ENCODE assay signal across 8 mouse cellular contexts in the genomic region with DNA sequence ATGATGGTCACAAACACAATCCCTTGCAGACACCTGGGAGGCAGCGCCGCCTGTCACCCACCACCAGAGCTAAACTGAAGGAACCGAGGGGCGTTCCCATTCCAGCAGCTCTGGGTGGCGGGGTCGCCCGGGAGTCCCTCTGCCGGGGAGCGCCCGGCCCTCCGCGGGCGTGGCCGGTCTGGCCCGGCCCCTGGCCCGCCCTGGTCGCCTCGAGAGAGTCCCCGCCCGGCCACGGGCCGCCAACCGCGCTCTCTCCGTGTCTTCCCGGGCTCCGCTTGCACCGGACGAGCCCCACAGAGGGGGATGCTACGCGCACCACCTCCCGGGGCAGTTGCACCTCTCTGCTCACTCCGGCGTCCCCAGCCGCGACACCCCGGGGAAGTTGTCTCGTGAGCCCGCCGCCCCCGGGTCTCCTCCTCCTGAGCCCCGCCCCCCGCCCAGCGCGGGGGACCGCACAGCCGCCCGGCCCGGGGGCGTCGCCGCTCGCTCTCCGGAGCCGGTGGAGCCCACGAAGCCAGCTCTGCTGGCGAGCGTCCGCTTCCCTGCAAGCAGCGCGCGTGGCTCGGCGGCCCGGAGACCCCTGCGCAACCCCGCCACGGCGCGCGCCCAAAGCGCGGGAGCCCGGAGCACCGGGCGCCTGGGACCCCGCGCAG. TPM values are rescaled to one million over a fixed set of nuclear protein-coding genes. Genes with fewer than 3 reads are reported as not detected.
A peak's percentile ranks its signal among the peaks of the same experiment; 100 is the strongest.
DNase-seq lines count a peak whose midpoint lies in the region; ATAC-seq and TF ChIP-seq lines count a peak whose summit lies in the region.

TSS of gene Gas7 (plus strand) at position 564 of the 653 bp plus-strand sequence.

- WGBS in forebrain, embryonic 11.5 days, result under 1% methylated on average over 74 of the region's 78 CpGs
- WGBS in lung, embryonic 15.5 days, result 1% methylated on average over 60 of the region's 78 CpGs

- H3K36me3 ChIP-seq in E14TG2a.4 (ENCODE audit: insufficient read depth, low read length), result no peaks in the 10 kb centered on the region
- no peaks in the 10 kb centered on the region for H3K36me3 ChIP-seq in forebrain, embryonic 11.5 days (ENCODE audit: control insufficient read depth, insufficient read depth, low read length)
- no peaks in the 10 kb centered on the region for H3K36me3 ChIP-seq in lung, embryonic 15.5 days

- no peaks in the 10 kb centered on the region for H3K9me3 ChIP-seq in E14TG2a.4 (ENCODE audit: low read length)
- no peaks in the 10 kb centered on the region for H3K9me3 ChIP-seq in forebrain, embryonic 11.5 days (ENCODE audit: control insufficient read depth, low read length)
- no peaks in the 10 kb centered on the region for H3K9me3 ChIP-seq in lung, embryonic 15.5 days

- intact Hi-C loops in heart, postnatal 25 days (cut with DNase I), result loop anchor here (5.0 kb wide), 1 partner anchor 192 kb away; no protein-coding TSS in a partner anchor

- peak; percentile 75 for DNase-seq in adrenal gland, postnatal 10 days
- peak; percentile 73 for DNase-seq in forebrain, embryonic 11.5 days (ENCODE audit: low spot score)
- peak; percentile 31 for DNase-seq in heart, postnatal 25 days (ENCODE audit: low spot score)
- no peak for DNase-seq in layer of hippocampus, adult 8-10 months (ENCODE audit: low spot score in 2 of 2)
- peak; percentile 45 for DNase-seq in ovary, adult 18-20 months (ENCODE audit: low spot score)

- no peak for TF ChIP-seq CTCF in E14TG2a.4 (conservative IDR thresholded peaks at IDR 0.05; ENCODE audit: low read length)

- peak within 1 kb of the TSS; percentile 86 for H3K4me3 ChIP-seq in E14TG2a.4 (replicated peaks; ENCODE audit: low read length)
- H3K4me3 ChIP-seq in forebrain, embryonic 11.5 days (ENCODE audit: low read depth, low read length), result peak within 1 kb of the TSS; percentile 67
- H3K4me3 ChIP-seq in lung, embryonic 15.5 days, result peak within 1 kb of the TSS; percentile 79

- H3K27me3 ChIP-seq in E14TG2a.4 (ENCODE audit: insufficient read depth, low read length), result peaks cover 79% of the 10 kb centered on the region
- H3K27me3 ChIP-seq in forebrain, embryonic 11.5 days (ENCODE audit: control insufficient read depth, insufficient read depth, low read length), result peaks cover 25% of the 10 kb centered on the region
- H3K27me3 ChIP-seq in lung, embryonic 15.5 days, result peaks cover 17% of the 10 kb centered on the region

- H3K4me1 ChIP-seq in E14TG2a.4 (replicated peaks; ENCODE audit: low read depth, low read length), result peaks cover 21% of the 10 kb centered on the region
- peaks cover 9% of the 10 kb centered on the region; the same call in 1 of the 2 replicates for H3K4me1 ChIP-seq in forebrain, embryonic 11.5 days (replicated peaks; ENCODE audit: control insufficient read depth, insufficient read depth, low read length)
- H3K4me1 ChIP-seq in lung, embryonic 15.5 days, result peaks cover 29% of the 10 kb centered on the region

- no peak within 1 kb of the TSS for H3K27ac ChIP-seq in forebrain, embryonic 11.5 days (ENCODE audit: low read depth, low read length)
- H3K27ac ChIP-seq in lung, embryonic 15.5 days, result peak within 1 kb of the TSS; percentile 53

- peak; percentile 88 for ATAC-seq in forebrain, embryonic 11.5 days (replicated peaks; ENCODE audit: low FRiP score)
- peak; percentile 92 for ATAC-seq in lung, embryonic 15.5 days (ENCODE audit: borderline replicate concordance, extremely low read depth, low FRiP score, low TSS enrichment)
- no peak for ATAC-seq in erythroid progenitor cell, adult 5-6 weeks (replicated peaks; ENCODE audit: low FRiP score, poor library complexity, severe bottlenecking)

- peak within 1 kb of the TSS; percentile 97 for H3K4me2 ChIP-seq in forebrain, embryonic 11.5 days (ENCODE audit: low read depth, low read length, severe bottlenecking)
- H3K4me2 ChIP-seq in lung, embryonic 15.5 days, result peak within 1 kb of the TSS; percentile 99

- H3K9ac ChIP-seq in forebrain, embryonic 11.5 days (ENCODE audit: low read length), result peak within 1 kb of the TSS; percentile 65
- peak within 1 kb of the TSS; percentile 62 for H3K9ac ChIP-seq in lung, embryonic 15.5 days

RNA-seq across cellular contexts. Expression of gene Gas7, which starts in this region (rescaled TPM):
- total RNA-seq in adrenal gland, postnatal 10 days (2021), result 10 to 100 TPM; 22.5 to 25.8 TPM
- polyA plus RNA-seq in forebrain, embryonic 11.5 days (2014; fragmentation: Nextera tagmentation; extraction: Ambion mirVana), result 3.4 and 3.6 TPM in 2 replicates
- total RNA-seq in heart, postnatal 25 days (2021), result 10 to 100 TPM; 11.0 to 12.5 TPM
- 100 to 1,000 TPM; 425 to 480 (median 467) TPM for total RNA-seq in layer of hippocampus, adult 8-10 months (2022)
- 11.7 and 13.0 TPM in 2 replicates for polyA plus RNA-seq in lung, embryonic 15.5 days (2015; fragmentation: Nextera tagmentation; extraction: Ambion mirVana)
- total RNA-seq in erythroid progenitor cell, adult 5-6 weeks (2015; ENCODE audit: low replicate concordance), result 10.5 and 14.3 TPM in 2 replicates
- 6.0 and 6.4 TPM in 2 replicates for total RNA-seq in erythroid progenitor cell, adult 5-6 weeks (2017; ENCODE audit: low replicate concordance)

Comparison
In these comparisons a context has a peak if more than half of its experiments do, and no peak if none do; other contexts are left out.
1. RNA of gene Gas7 (total RNA-seq): 425 to 480 TPM in layer of hippocampus, adult 8-10 months; 22.5 to 25.8 TPM in adrenal gland, postnatal 10 days, 6.0 to 14.3 TPM in erythroid progenitor cell, adult 5-6 weeks and 11.0 to 12.5 TPM in heart, postnatal 25 days; every median in the first group is over 10 times any median in the second.
2. DNase-seq: peak in adrenal gland, postnatal 10 days (single experiment), forebrain, embryonic 11.5 days (single experiment), heart, postnatal 25 days (single experiment) and ovary, adult 18-20 months (single experiment); none in layer of hippocampus, adult 8-10 months (0 of 2).
3. Peak in every context shown above with its lines, with median percentiles within 50 percentile points of each other: H3K4me3 ChIP-seq.